Mouse (Mus musculus) olfactory bulb, adult 2 months (tissue): Measurements from ENCODE around the gene Soat1. TPM values are rescaled to one million over a fixed set of nuclear protein-coding genes. Genes with fewer than 3 reads are reported as not detected.
"Not testable (repeated sequence)": the region's sequence is repeated elsewhere in the genome, so short reads cannot be mapped to it uniquely, and the experiment has no call there.

Experiments
- H3K27ac ChIP-seq: fragments of 200-500 bp; 2 replicates; pipeline ENCODE4 v1.5.1; 2012; ENCODE audit warnings: low read depth, low read length; ENCODE audit not compliant: insufficient read depth
- H3K4me1 ChIP-seq: fragments of 200-500 bp; 2 replicates; pipeline ENCODE4 v1.6.1; 2012; ENCODE audit warnings: low read length; ENCODE audit not compliant: control insufficient read depth, insufficient read depth
- H3K4me3 ChIP-seq: fragments of 200-500 bp; 2 replicates; pipeline ENCODE4 v1.5.1; 2012; ENCODE audit warnings: mild to moderate bottlenecking, low read depth, low read length, moderate library complexity; ENCODE audit not compliant: insufficient read depth
- CTCF ChIP-seq: fragments of 200-500 bp; IDR thresholded peaks from 2 replicates; pipeline ENCODE4 v1.5.1; 2012; ENCODE audit warnings: low read depth, mild to moderate bottlenecking, low read length, moderate library complexity; ENCODE audit not compliant: insufficient read depth
- POLR2A ChIP-seq: fragments of 200-500 bp; IDR thresholded peaks from 2 replicates; pipeline ENCODE4 v1.6.1; 2012; ENCODE audit warnings: mild to moderate bottlenecking, low read depth, low read length, moderate library complexity; ENCODE audit not compliant: insufficient read depth
- WGBS: fragments of 180-500 bp; shearing (Covaris S2); methylation state at CpG from one replicate; pipeline ENCODE4 v1.1.7; 2018; 5-methylcytosine and 5-hydroxymethylcytosine counted together
- polyA plus RNA-seq: library from polyadenylated mRNA; stranded (reverse); fragments of >200 nt; gene quantifications from 2 replicates; pipeline ENCODE4 v1.2.4, GENCODE M21; 2012; ENCODE audit warnings: low replicate concordance; ENCODE audit not compliant: missing spikeins, insufficient read depth, insufficient read length

Soat1 gene
- polyA plus RNA-seq, 1 experiment: not detected

- H3K4me1 ChIP-seq: no peaks in the 10 kb centered on the region
- H3K27ac ChIP-seq: no peak overlapping the region
- 64% methylated on average over 6 of the region's 6 CpGs for WGBS
These were observed 51.3 kb downstream of the Soat1 start for GRCm38 (mm10) chr1:156422856-156423255.

GRCm38 (mm10) chr1:156420671-156421297 lies 53.3 kb downstream of the Soat1 start, which contains the start of gene Axdnd1:
TSS of gene Axdnd1 (minus strand) at chr1:156421159.
- TF ChIP-seq POLR2A: no peak; the same call in 1 of the 2 replicates
- Histone ChIP-seq H3K4me3 (peak within 1 kb of the TSS; percentile 61), H3K27ac (no peak within 1 kb of the TSS), H3K4me1 (no peaks in the 10 kb centered on the region)
- WGBS: under 1% methylated on average over 44 of the region's 44 CpGs

More at GRCm38 (mm10) chr1:156422856-156423255, 51.3 kb downstream of the Soat1 start:
- TF ChIP-seq CTCF (no peak), POLR2A (no peak)
- H3K4me3 ChIP-seq: no peak overlapping the region

GRCm38 (mm10) chr1:156418170-156418569 lies 56.0 kb downstream of the Soat1 start:
- WGBS: 42% methylated on average over 4 of the region's 4 CpGs
- H3K4me1 ChIP-seq: no peaks in the 10 kb centered on the region
- no peak for TF ChIP-seq POLR2A
- TF ChIP-seq CTCF: no peak
- H3K27ac ChIP-seq: no peak overlapping the region
- no peak overlapping the region for H3K4me3 ChIP-seq

- no peak overlapping the region for H3K4me3 ChIP-seq
These were observed 65.6 kb downstream of the Soat1 start for GRCm38 (mm10) chr1:156408521-156408920.

GRCm38 (mm10) chr1:156408004-156408403 lies 66.1 kb downstream of the Soat1 start:
- TF ChIP-seq CTCF (no peak), POLR2A (no peak)
- 76% methylated on average over 3 of the region's 3 CpGs for WGBS
- no peak overlapping the region for H3K4me3 ChIP-seq

More at GRCm38 (mm10) chr1:156408521-156408920, 65.6 kb downstream of the Soat1 start:
- no peaks in the 10 kb centered on the region for H3K4me1 ChIP-seq
- H3K27ac ChIP-seq: no peak overlapping the region
- TF ChIP-seq POLR2A (no peak), CTCF (no peak)
- 81% methylated on average over 4 of the region's 4 CpGs for WGBS

GRCm38 (mm10) chr1:156403251-156403650 lies 70.9 kb downstream of the Soat1 start:
- TF ChIP-seq CTCF (no peak), POLR2A (no peak)
- Histone ChIP-seq H3K4me1 (no peaks in the 10 kb centered on the region), H3K4me3 (no peak overlapping the region), H3K27ac (no peak overlapping the region)
- 67% methylated on average over 10 of the region's 10 CpGs for WGBS

More at GRCm38 (mm10) chr1:156408004-156408403, 66.1 kb downstream of the Soat1 start:
- H3K4me1 ChIP-seq: no peaks in the 10 kb centered on the region
- H3K27ac ChIP-seq: no peak overlapping the region

GRCm38 (mm10) chr1:156402491-156402890 lies 71.6 kb downstream of the Soat1 start:
- TF ChIP-seq CTCF (no peak), POLR2A (no peak)
- H3K4me3 ChIP-seq: no peak overlapping the region
- H3K4me1 ChIP-seq: no peaks in the 10 kb centered on the region
- no peak overlapping the region for H3K27ac ChIP-seq
- WGBS: 63% methylated on average over 2 of the region's 2 CpGs

GRCm38 (mm10) chr1:156400159-156400558 lies 74.0 kb downstream of the Soat1 start:
- H3K27ac ChIP-seq, H3K4me3 ChIP-seq, H3K4me1 ChIP-seq: not testable (repeated sequence)
- WGBS: 93% methylated on average over 3 of the region's 3 CpGs

GRCm38 (mm10) chr1:156393148-156393547 lies 81.0 kb downstream of the Soat1 start:
- no peak overlapping the region for H3K27ac ChIP-seq
- TF ChIP-seq POLR2A (no peak), CTCF (no peak)
- H3K4me1 ChIP-seq: no peaks in the 10 kb centered on the region
- WGBS: 92% methylated on average over 4 of the region's 4 CpGs
- no peak overlapping the region for H3K4me3 ChIP-seq
